Comparison of ENCODE assay signal across 20 mouse cellular contexts in genomic region chr9:50890494-50891090, GRCm38 (mm10).
"Had no signal": no experiment of that assay in that cellular context is flagged by ENCODE, and none has a peak within 500 bp of the region (broad histone marks: within the 10 kb centered on the region; RNA-seq: fewer than 3 reads in every experiment).

No protein-coding gene starts in this region.

- H3K27me3 ChIP-seq: midbrain, embryonic 12.5 days; neural tube, embryonic 13.5 days; neural tube, embryonic 15.5 days; stomach, embryonic 15.5 days had no signal

- ATAC-seq: midbrain, embryonic 16.5 days had no signal

- H3K9ac ChIP-seq: liver, embryonic 14.5 days; lung, embryonic 14.5 days; midbrain, embryonic 12.5 days; neural tube, embryonic 13.5 days; neural tube, embryonic 15.5 days; stomach, embryonic 15.5 days had no signal

- DNase-seq: lung, adult 18-20 months; lung, embryonic 14.5 days; lung, postnatal 14 days; lung, postnatal 4 days; midbrain, embryonic 14.5 days; retina, postnatal 1 day; right cerebral cortex, adult 18-20 months; right cerebral cortex, postnatal 25 days; right cerebral cortex, postnatal 4 days; thymus, adult 18-20 months; thymus, postnatal 14 days; thymus, postnatal 36 days had no signal

- H3K4me2 ChIP-seq: lung, embryonic 14.5 days; midbrain, embryonic 12.5 days; neural tube, embryonic 13.5 days; neural tube, embryonic 15.5 days; stomach, embryonic 15.5 days had no signal

- H3K27ac ChIP-seq: liver, embryonic 14.5 days; midbrain, embryonic 12.5 days; neural tube, embryonic 13.5 days; neural tube, embryonic 15.5 days; stomach, embryonic 15.5 days; stomach, postnatal 0 days had no signal

- H3K4me3 ChIP-seq: midbrain, embryonic 12.5 days; myocyte; neural tube, embryonic 13.5 days; neural tube, embryonic 15.5 days; stomach, embryonic 15.5 days had no signal

- H3K9me3 ChIP-seq: midbrain, embryonic 12.5 days; neural tube, embryonic 13.5 days; neural tube, embryonic 15.5 days; stomach, embryonic 15.5 days had no signal
